Mouse (Mus musculus): ENCODE measurements around the gene Pdgfc.

- no peak for TF ChIP-seq CTCF (conservative IDR thresholded peaks at IDR 0.05; ENCODE audit: insufficient read depth, insufficient read length, low read depth, low read length)
- TF ChIP-seq POLR2A (IDR thresholded peaks at IDR 0.05; ENCODE audit: low read depth, low read length), result no peak
Measured at GRCm38 (mm10) chr3:81032014-81032413, 4.2 kb upstream of the Pdgfc start.
